Mouse (Mus musculus) liver (tissue): ENCODE data around the gene Teddm2.

Source experiments
- DNase-seq: peaks from one replicate; pipeline ENCODE4 v3.0.0-alpha.2; 2020; ENCODE audit warnings: mixed read lengths

The Teddm2 gene

GRCm38 (mm10) chr1:153814278-153814677 is 85.8 kb downstream of the Teddm2 start:
- DNase-seq = no peak

GRCm38 (mm10) chr1:153807390-153807993 is 92.5 kb downstream of the Teddm2 start:
- peak; percentile 51 for DNase-seq

- DNase-seq = no peak
Measured at GRCm38 (mm10) chr1:153803530-153803929, 96.5 kb downstream of the Teddm2 start.

GRCm38 (mm10) chr1:153802691-153803090 is 97.3 kb downstream of the Teddm2 start:
- DNase-seq = no peak
